Mouse (Mus musculus): ENCODE results near the gene Unc13a. TPM values are rescaled to one million over a fixed set of nuclear protein-coding genes. Genes with fewer than 3 reads are reported as not detected.
A peak's percentile ranks its signal among the peaks of the same experiment; 100 is the strongest.

The Unc13a gene
- polyA plus RNA-seq, 1 experiment from 2014 or later = 0.35 TPM

GRCm38 (mm10) chr8:71678216-71678615, 6.7 kb upstream of the Unc13a start:
- TF ChIP-seq CTCF (IDR thresholded peaks at IDR 0.05) (no peak), EP300 (IDR thresholded peaks at IDR 0.05) (no peak)

GRCm38 (mm10) chr8:71677555-71677954, 6.0 kb upstream of the Unc13a start:
- H3K4me1 ChIP-seq (ENCODE audit: insufficient read depth, low read depth, low read length) = peaks cover 8% of the 10 kb centered on the region
- DNase-seq (ENCODE audit: low spot score) (no peak), ATAC-seq (no peak)
- H3K36me3 ChIP-seq (ENCODE audit: insufficient read depth, low read length) = no peaks in the 10 kb centered on the region
- no peaks in the 10 kb centered on the region for H3K9me3 ChIP-seq (ENCODE audit: low read length)
- H3K27ac ChIP-seq (ENCODE audit: low read length) = no peak overlapping the region
- no peak overlapping the region for H3K9ac ChIP-seq (replicated peaks; ENCODE audit: low read depth)
- no peak overlapping the region for H3K4me3 ChIP-seq (ENCODE audit: low read depth, low read length)
- TF ChIP-seq EP300 (IDR thresholded peaks at IDR 0.05) = no peak
- TF ChIP-seq CTCF (IDR thresholded peaks at IDR 0.05) = no peak
- H3K27me3 ChIP-seq (replicated peaks; ENCODE audit: insufficient read depth, low read length) = peaks cover 4% of the 10 kb centered on the region
- H3K4me2 ChIP-seq (replicated peaks; ENCODE audit: low read depth, low read length) = 0 out of 2 replicates have a peak overlapping the region, but pooled peaks have one; percentile 78

More at GRCm38 (mm10) chr8:71678216-71678615, 6.7 kb upstream of the Unc13a start:
- Histone ChIP-seq H3K27ac (ENCODE audit: low read length) (no peak overlapping the region), H3K27me3 (replicated peaks; ENCODE audit: insufficient read depth, low read length) (peaks cover 5% of the 10 kb centered on the region), H3K9me3 (ENCODE audit: low read length) (no peaks in the 10 kb centered on the region), H3K4me3 (ENCODE audit: low read depth, low read length) (no peak overlapping the region), H3K9ac (replicated peaks; ENCODE audit: low read depth) (no peak overlapping the region), H3K36me3 (ENCODE audit: insufficient read depth, low read length) (no peaks in the 10 kb centered on the region), H3K4me1 (ENCODE audit: insufficient read depth, low read depth, low read length) (peaks cover 8% of the 10 kb centered on the region), H3K4me2 (replicated peaks; ENCODE audit: low read depth, low read length) (no peak overlapping the region)
- ATAC-seq (no peak), DNase-seq (ENCODE audit: low spot score) (no peak)
- 74% methylated on average over 4 of the region's 4 CpGs for WGBS

DNA sequence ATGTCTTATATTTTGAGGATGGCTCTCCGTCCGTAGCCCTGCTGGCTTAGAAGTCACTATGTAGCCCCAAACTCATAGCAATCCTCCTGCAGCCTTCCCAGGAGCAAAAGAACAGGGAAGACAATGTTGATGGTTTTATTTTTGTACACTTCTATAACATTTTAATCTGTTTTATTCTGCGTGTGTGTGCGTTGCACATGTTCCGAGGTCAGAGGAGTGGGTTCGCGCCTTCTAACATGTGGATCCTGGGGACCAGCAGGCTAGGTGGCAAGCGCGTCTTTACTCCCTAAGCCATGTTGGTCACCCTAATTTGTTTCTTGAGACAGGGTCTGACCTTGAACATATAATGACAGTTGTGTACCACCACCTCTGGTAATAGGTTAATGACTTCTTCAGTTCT, 5.2 kb upstream of the Unc13a start:
- DNase-seq (ENCODE audit: low spot score) = no peak
- Histone ChIP-seq H3K27me3 (replicated peaks; ENCODE audit: insufficient read depth, low read length) (no peaks in the 10 kb centered on the region; the same call in 1 of the 2 replicates), H3K4me1 (ENCODE audit: insufficient read depth, low read depth, low read length) (peaks cover 8% of the 10 kb centered on the region), H3K36me3 (ENCODE audit: insufficient read depth, low read length) (no peaks in the 10 kb centered on the region), H3K9ac (replicated peaks; ENCODE audit: low read depth) (peak overlapping the region; percentile 51), H3K4me2 (replicated peaks; ENCODE audit: low read depth, low read length) (peak overlapping the region; percentile 78), H3K27ac (ENCODE audit: low read length) (peak overlapping the region; percentile 65), H3K9me3 (ENCODE audit: low read length) (no peaks in the 10 kb centered on the region), H3K4me3 (ENCODE audit: low read depth, low read length) (peak overlapping the region; percentile 58)
- 48% methylated on average over 9 of the region's 9 CpGs for WGBS
- ATAC-seq = no peak
- TF ChIP-seq CTCF (IDR thresholded peaks at IDR 0.05) (no peak), EP300 (IDR thresholded peaks at IDR 0.05) (no peak)

DNA sequence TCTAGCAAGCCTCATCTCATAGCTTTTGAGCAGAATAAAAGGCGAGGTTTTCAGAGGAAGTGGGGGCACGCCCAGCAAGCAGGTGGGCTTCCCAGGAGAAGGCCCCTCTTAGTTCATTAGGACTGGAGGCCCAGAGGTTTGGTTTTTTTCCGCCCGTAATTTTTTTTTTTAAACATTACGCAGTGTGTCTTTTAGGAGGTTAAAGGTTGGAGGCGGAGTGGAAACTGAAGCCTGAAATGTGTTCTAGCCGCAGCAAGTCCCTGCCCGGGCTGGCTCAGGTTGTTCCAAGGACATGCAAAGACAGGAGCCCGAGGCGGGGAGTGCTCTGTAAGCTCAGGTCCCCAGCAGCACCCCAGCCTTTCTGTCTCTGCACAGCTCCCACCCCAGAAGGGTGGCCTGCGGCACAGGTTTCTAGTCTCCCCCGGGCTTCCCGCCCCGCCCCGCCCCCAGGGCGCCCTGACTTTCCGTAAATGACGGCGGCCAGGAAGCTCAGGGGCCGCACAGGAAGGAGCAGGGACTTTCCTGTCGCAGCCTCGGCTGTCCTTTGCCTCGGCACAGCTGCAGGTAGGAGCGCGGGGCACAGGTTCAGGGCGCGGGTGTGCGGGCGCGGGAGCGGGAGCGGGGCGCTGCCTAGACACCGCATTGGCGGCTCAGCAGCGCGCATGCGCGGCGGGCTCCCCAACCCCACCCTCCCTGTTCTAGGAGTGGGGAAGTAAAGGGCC, 4.6 kb upstream of the Unc13a start, which contains the start of gene Jak3:
Jak3 (plus strand) TSS at position 277 of the 722 bp plus-strand sequence.
- Histone ChIP-seq H3K4me2 (replicated peaks; ENCODE audit: low read depth, low read length) (peak within 1 kb of the TSS; percentile 78), H3K36me3 (ENCODE audit: insufficient read depth, low read length) (no peaks in the 10 kb centered on the region), H3K9ac (replicated peaks; ENCODE audit: low read depth) (peak within 1 kb of the TSS; percentile 51), H3K4me1 (ENCODE audit: insufficient read depth, low read depth, low read length) (peaks cover 11% of the 10 kb centered on the region), H3K4me3 (ENCODE audit: low read depth, low read length) (peak within 1 kb of the TSS; percentile 58), H3K9me3 (ENCODE audit: low read length) (no peaks in the 10 kb centered on the region), H3K27ac (ENCODE audit: low read length) (peak within 1 kb of the TSS; percentile 65), H3K27me3 (replicated peaks; ENCODE audit: insufficient read depth, low read length) (no peaks in the 10 kb centered on the region; the same call in 1 of the 2 replicates)
- ATAC-seq = peak; percentile 62
- WGBS = 5% methylated on average over 33 of the region's 40 CpGs
- peak; percentile 76 for DNase-seq (ENCODE audit: low spot score)
- TF ChIP-seq EP300 (IDR thresholded peaks at IDR 0.05) = peak; percentile 8; the same call in 1 of the 2 replicates
- TF ChIP-seq CTCF (IDR thresholded peaks at IDR 0.05) = no peak

- no peak for TF ChIP-seq EP300 (IDR thresholded peaks at IDR 0.05)
- TF ChIP-seq CTCF (IDR thresholded peaks at IDR 0.05) = no peak
- WGBS = 37% methylated on average over 9 of the region's 9 CpGs
- peak overlapping the region; percentile 65; the same call in 1 of the 2 replicates for H3K27ac ChIP-seq (ENCODE audit: low read length)
- peak overlapping the region; percentile 78 for H3K4me2 ChIP-seq (replicated peaks; ENCODE audit: low read depth, low read length)
- no peak for DNase-seq (ENCODE audit: low spot score)
- H3K27me3 ChIP-seq (replicated peaks; ENCODE audit: insufficient read depth, low read length) = peaks cover 5% of the 10 kb centered on the region; the same call in 1 of the 2 replicates
- H3K36me3 ChIP-seq (ENCODE audit: insufficient read depth, low read length) = no peaks in the 10 kb centered on the region
- no peak for ATAC-seq
- peaks cover 16% of the 10 kb centered on the region for H3K4me1 ChIP-seq (ENCODE audit: insufficient read depth, low read depth, low read length)
- H3K4me3 ChIP-seq (ENCODE audit: low read depth, low read length) = peak overlapping the region; percentile 58; the same call in 1 of the 2 replicates
- H3K9me3 ChIP-seq (ENCODE audit: low read length) = no peaks in the 10 kb centered on the region
- H3K9ac ChIP-seq (replicated peaks; ENCODE audit: low read depth) = no peak overlapping the region
Measured at GRCm38 (mm10) chr8:71675456-71676019, 4.0 kb upstream of the Unc13a start.

DNA sequence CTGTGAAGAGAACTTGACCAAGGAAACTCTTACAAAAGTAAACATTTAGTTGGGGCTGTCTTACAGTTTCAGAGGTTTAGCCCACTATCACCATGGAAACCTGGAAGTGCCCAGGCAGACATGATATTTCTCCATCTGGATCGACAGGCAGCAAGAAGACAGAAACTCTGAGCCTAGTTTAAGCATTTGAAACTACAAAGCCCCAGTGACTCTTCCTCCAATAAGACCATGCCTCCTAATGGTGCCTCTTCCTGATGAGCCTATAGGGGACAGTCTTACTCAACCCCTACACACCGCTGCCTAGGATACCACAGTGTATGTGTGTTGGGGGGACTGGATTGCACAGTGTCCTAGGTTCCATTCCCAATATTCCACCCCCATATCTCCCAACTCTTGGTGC, 2.5 kb upstream of the Unc13a start:
- WGBS = 61% methylated on average over 2 of the region's 2 CpGs
- Histone ChIP-seq H3K4me2 (replicated peaks; ENCODE audit: low read depth, low read length) (no peak overlapping the region), H3K4me3 (ENCODE audit: low read depth, low read length) (no peak overlapping the region), H3K9ac (replicated peaks; ENCODE audit: low read depth) (no peak overlapping the region), H3K36me3 (ENCODE audit: insufficient read depth, low read length) (no peaks in the 10 kb centered on the region), H3K4me1 (ENCODE audit: insufficient read depth, low read depth, low read length) (peaks cover 13% of the 10 kb centered on the region), H3K27ac (ENCODE audit: low read length) (no peak overlapping the region), H3K27me3 (replicated peaks; ENCODE audit: insufficient read depth, low read length) (0 out of 2 replicates have a peak, but pooled peaks cover 12% of the 10 kb centered on the region), H3K9me3 (ENCODE audit: low read length) (no peaks in the 10 kb centered on the region)
- ATAC-seq (no peak), DNase-seq (ENCODE audit: low spot score) (no peak)
- TF ChIP-seq EP300 (IDR thresholded peaks at IDR 0.05) (no peak), CTCF (IDR thresholded peaks at IDR 0.05) (no peak)

Measured in lung, postnatal 0 days (tissue).